ENCODE assay signal across 21 mouse cellular contexts in genomic region chr9:40361970-40362369, GRCm38 (mm10).
DNase-seq lines count a peak whose midpoint lies in the region; ATAC-seq and TF ChIP-seq lines count a peak whose summit lies in the region.
"Had no signal": no experiment of that assay in that cellular context is flagged by ENCODE, and none has a peak within 500 bp of the region (broad histone marks: within the 10 kb centered on the region; RNA-seq: fewer than 3 reads in every experiment).

No protein-coding gene starts in this region.

- H3K27me3 ChIP-seq in cerebellum, adult 2 months (ENCODE audit: control insufficient read depth, insufficient read depth, low read length), result no peaks in the 10 kb centered on the region
- H3K27me3 ChIP-seq: CH12.LX, Patski had no signal

- TF ChIP-seq CTCF in layer of hippocampus, adult 2 months (conservative IDR thresholded peaks at IDR 0.05), result no peak
- TF ChIP-seq CTCF in cerebellum, adult 2 months (IDR thresholded peaks at IDR 0.05; ENCODE audit: borderline replicate concordance, insufficient read depth, low read depth, low read length), result no peak

- ATAC-seq in CD4-positive, CD25-positive, alpha-beta regulatory T cell, adult 4 months, result peak; percentile 59
- peak; percentile 47 for ATAC-seq in activated CD4-positive, CD25-positive, alpha-beta regulatory T cell, adult 4 months
- ATAC-seq in inflammation-experienced regulatory T-cells, adult 6 months, result peak; percentile 62
- no peak for ATAC-seq in erythroblast, adult 5-6 weeks (replicated peaks; ENCODE audit: low FRiP score, poor library complexity, severe bottlenecking)
- ATAC-seq: Patski had no signal

- no peak for DNase-seq in layer of hippocampus, adult 2 months (ENCODE audit: low spot score in 2 of 2)
- no peak for DNase-seq in layer of hippocampus, adult 8-10 months (ENCODE audit: low spot score in 2 of 2)
- no peak for DNase-seq in cerebellum, adult 2 months
- DNase-seq in lung, postnatal 4 days, result no peak
- DNase-seq: adrenal gland, adult 2 months; adrenal gland, adult 8-10 months; adrenal gland, postnatal 10 days; adrenal gland, postnatal 14 days; adrenal gland, postnatal 25 days; adrenal gland, postnatal 36 days; B cell, adult 2 months; cerebellum, adult 11 months; cerebellum, adult 11-12 months; cerebellum, adult 18-20 months; cerebellum, adult 8-10 months had no signal

- TF ChIP-seq POLR2A in cerebellum, adult 2 months (IDR thresholded peaks at IDR 0.05; ENCODE audit: borderline replicate concordance, insufficient read depth, low read length), result no peak

- H3K4me3 ChIP-seq in layer of hippocampus, adult 2 months, result no peak overlapping the region
- no peak overlapping the region for H3K4me3 ChIP-seq in cerebellum, adult 2 months (replicated peaks; ENCODE audit: insufficient read depth, low read depth, low read length)

- 44% methylated on average over 6 of the region's 6 CpGs for WGBS in cerebellum, adult 2 months

- 0 out of 2 replicates have a peak overlapping the region, but pooled peaks have one; percentile 12 for H3K27ac ChIP-seq in layer of hippocampus, adult 2 months
- no peak overlapping the region for H3K27ac ChIP-seq in cerebellum, adult 2 months (ENCODE audit: insufficient read depth, low read length)

- peaks cover 25% of the 10 kb centered on the region for H3K4me1 ChIP-seq in cerebellum, adult 2 months (ENCODE audit: control insufficient read depth, insufficient read depth, low read length)
